Mouse (Mus musculus) embryonic facial prominence, embryonic 11.5 days (tissue): ENCODE results near the gene Lrrc41. TPM values are rescaled to one million over a fixed set of nuclear protein-coding genes. Genes with fewer than 3 reads are reported as not detected.

Experiments used
- ATAC-seq: fragments of 200-750 bp; cut with Nextera tagmentation; replicated peaks from 2 replicates; pipeline ENCODE4 v1.8.0; 2017; ENCODE audit warnings: low read depth; ENCODE audit not compliant: insufficient number of reproducible peaks, low FRiP score, low TSS enrichment
- DNase-seq: peaks from one replicate; pipeline ENCODE4 v3.0.0-alpha.2; 2015; ENCODE audit warnings: low spot score
- H3K27ac ChIP-seq: fragments of 300-500 bp; sonication (generic); replicated peaks from 2 replicates; pipeline ENCODE4 v1.5.1; 2014; ENCODE audit warnings: mild to moderate bottlenecking, low read depth, low read length, control low read depth
- H3K27me3 ChIP-seq: fragments of 300-500 bp; sonication (generic); 2 replicates; pipeline ENCODE4 v1.6.1; 2014; ENCODE audit warnings: mild to moderate bottlenecking, low read length, moderate library complexity, mixed read lengths; ENCODE audit not compliant: control insufficient read depth, insufficient read depth
- H3K36me3 ChIP-seq: fragments of 300-500 bp; sonication (generic); replicated peaks from 2 replicates; pipeline ENCODE4 v1.6.1; 2014; ENCODE audit warnings: low read depth, mild to moderate bottlenecking, low read length, moderate library complexity, mixed read lengths; ENCODE audit not compliant: control insufficient read depth, insufficient read depth
- H3K4me1 ChIP-seq: fragments of 300-500 bp; sonication (generic); 2 replicates; pipeline ENCODE4 v1.6.1; 2014; ENCODE audit warnings: low read length, mixed read lengths; ENCODE audit not compliant: control insufficient read depth, insufficient read depth
- H3K4me2 ChIP-seq: fragments of 300-500 bp; sonication (generic); 2 replicates; pipeline ENCODE4 v1.6.1; 2014; ENCODE audit warnings: low read depth, mild to moderate bottlenecking, control low read depth, low read length, moderate library complexity
- H3K4me3 ChIP-seq: fragments of 300-500 bp; sonication (generic); 2 replicates; pipeline ENCODE4 v1.5.1; 2014; ENCODE audit warnings: low read depth, low read length, control low read depth
- H3K9ac ChIP-seq: fragments of 300-500 bp; sonication (generic); replicated peaks from 2 replicates; pipeline ENCODE4 v1.6.1; 2014; ENCODE audit warnings: mild to moderate bottlenecking, control low read depth, low read length
- H3K9me3 ChIP-seq: fragments of 300-500 bp; sonication (generic); replicated peaks from 2 replicates; pipeline ENCODE4 v1.6.1; 2016; ENCODE audit warnings: mild to moderate bottlenecking, low read length, inconsistent platforms, mixed read lengths; ENCODE audit not compliant: control insufficient read depth
- WGBS: fragments of 180-500 bp; shearing (Covaris S2); extraction: QIAGEN DNeasy Blood & Tissue Kit; methylation state at CpG from one replicate; pipeline ENCODE4 v1.1.7; 2014; 5-methylcytosine and 5-hydroxymethylcytosine counted together
- polyA plus RNA-seq: library from polyadenylated mRNA; unstranded; fragments of >200 nt; fragmentation: Nextera tagmentation; extraction: Ambion mirVana; gene quantifications from 2 replicates; pipeline ENCODE4 v1.2.1, GENCODE M21; 2014

The Lrrc41 gene
- polyA plus RNA-seq, 1 experiment from 2014 or later: 74.8 TPM

GRCm38 (mm10) chr4:116049211-116049610, 25.9 kb upstream of the Lrrc41 start:
- no peak overlapping the region for H3K4me3 ChIP-seq
- H3K36me3 ChIP-seq: no peaks in the 10 kb centered on the region
- H3K27ac ChIP-seq: no peak overlapping the region
- H3K9ac ChIP-seq: no peak overlapping the region
- no peaks in the 10 kb centered on the region for H3K27me3 ChIP-seq
- no peak overlapping the region for H3K4me2 ChIP-seq
- no peak for DNase-seq
- H3K4me1 ChIP-seq: no peaks in the 10 kb centered on the region; the same call in 1 of the 2 replicates
- WGBS: 88% methylated on average over 3 of the region's 3 CpGs
- no peak for ATAC-seq
- no peaks in the 10 kb centered on the region for H3K9me3 ChIP-seq

DNA sequence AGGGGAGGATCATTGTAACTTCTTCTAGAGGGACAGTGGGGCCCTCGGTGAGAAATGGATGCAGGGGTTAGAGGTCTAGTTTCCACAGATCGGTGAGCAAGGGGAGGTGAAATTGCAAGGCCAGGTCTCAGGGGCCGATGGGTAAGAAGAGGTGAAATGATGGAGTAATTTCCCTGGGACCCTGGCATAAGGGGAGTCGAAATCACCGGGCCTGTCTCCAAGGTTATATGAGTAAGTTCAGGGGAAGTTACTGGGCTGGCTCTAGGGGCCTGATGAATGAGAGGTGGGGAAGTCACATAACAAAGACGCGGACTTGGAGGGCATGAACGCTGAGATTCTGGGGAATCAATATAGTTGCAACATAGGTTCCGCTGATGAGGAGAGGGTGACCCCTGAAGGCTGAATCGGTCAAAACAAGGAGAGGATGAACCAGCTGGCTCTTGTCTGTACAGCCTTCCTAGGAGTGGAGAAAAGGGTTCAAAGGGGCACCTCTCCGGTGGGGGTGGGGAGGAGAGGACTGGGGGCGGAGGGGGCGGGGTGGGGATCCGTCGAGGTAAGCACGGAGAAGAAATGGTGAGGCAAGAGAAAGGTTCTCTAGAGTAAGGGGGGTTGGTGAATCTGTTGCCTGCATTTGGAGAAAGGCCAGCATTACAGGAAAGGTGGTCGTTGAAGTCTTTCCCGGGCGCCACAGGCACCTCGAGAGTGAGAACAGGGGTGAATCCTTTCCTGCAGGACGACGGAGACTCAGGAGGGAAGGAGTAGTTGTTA, 22.4 kb upstream of the Lrrc41 start:
- peak; percentile 44 for ATAC-seq
- WGBS: 9% methylated on average over 21 of the region's 22 CpGs

GRCm38 (mm10) chr4:116053399-116053961, 21.6 kb upstream of the Lrrc41 start, which contains the start of gene Nsun4:
Nsun4 (minus strand) TSS chr4:116053876.
- H3K9ac ChIP-seq: peak within 1 kb of the TSS; percentile 61
- peak within 1 kb of the TSS; percentile 60 for H3K4me2 ChIP-seq
- DNase-seq (peak; percentile 92), ATAC-seq (peak; percentile 89)
- no peaks in the 10 kb centered on the region; the same call in 1 of the 2 replicates for H3K4me1 ChIP-seq
- H3K27me3 ChIP-seq: no peaks in the 10 kb centered on the region
- peak within 1 kb of the TSS; percentile 56 for H3K4me3 ChIP-seq
- WGBS: under 1% methylated on average over 35 of the region's 35 CpGs
- peak within 1 kb of the TSS; percentile 67 for H3K27ac ChIP-seq
- H3K9me3 ChIP-seq: no peaks in the 10 kb centered on the region
- no peaks in the 10 kb centered on the region for H3K36me3 ChIP-seq

More for the DNA sequence above, 22.4 kb upstream of the Lrrc41 start:
- Histone ChIP-seq H3K9me3 (no peaks in the 10 kb centered on the region), H3K4me1 (no peaks in the 10 kb centered on the region; the same call in 1 of the 2 replicates), H3K9ac (peak overlapping the region; percentile 61), H3K27me3 (no peaks in the 10 kb centered on the region), H3K27ac (peak overlapping the region; percentile 53; the same call in 1 of the 2 replicates), H3K36me3 (no peaks in the 10 kb centered on the region), H3K4me3 (peak overlapping the region; percentile 56), H3K4me2 (peak overlapping the region; percentile 60)
- DNase-seq: peak; percentile 61

GRCm38 (mm10) chr4:116057559-116057958, 17.5 kb upstream of the Lrrc41 start:
- Histone ChIP-seq H3K9ac (no peak overlapping the region), H3K27me3 (no peaks in the 10 kb centered on the region), H3K4me1 (no peaks in the 10 kb centered on the region; the same call in 1 of the 2 replicates), H3K4me3 (no peak overlapping the region), H3K36me3 (no peaks in the 10 kb centered on the region), H3K27ac (no peak overlapping the region), H3K4me2 (no peak overlapping the region), H3K9me3 (no peaks in the 10 kb centered on the region)
- ATAC-seq (no peak), DNase-seq (no peak)
- 4% methylated on average over 1 of the region's 1 CpGs for WGBS

DNA sequence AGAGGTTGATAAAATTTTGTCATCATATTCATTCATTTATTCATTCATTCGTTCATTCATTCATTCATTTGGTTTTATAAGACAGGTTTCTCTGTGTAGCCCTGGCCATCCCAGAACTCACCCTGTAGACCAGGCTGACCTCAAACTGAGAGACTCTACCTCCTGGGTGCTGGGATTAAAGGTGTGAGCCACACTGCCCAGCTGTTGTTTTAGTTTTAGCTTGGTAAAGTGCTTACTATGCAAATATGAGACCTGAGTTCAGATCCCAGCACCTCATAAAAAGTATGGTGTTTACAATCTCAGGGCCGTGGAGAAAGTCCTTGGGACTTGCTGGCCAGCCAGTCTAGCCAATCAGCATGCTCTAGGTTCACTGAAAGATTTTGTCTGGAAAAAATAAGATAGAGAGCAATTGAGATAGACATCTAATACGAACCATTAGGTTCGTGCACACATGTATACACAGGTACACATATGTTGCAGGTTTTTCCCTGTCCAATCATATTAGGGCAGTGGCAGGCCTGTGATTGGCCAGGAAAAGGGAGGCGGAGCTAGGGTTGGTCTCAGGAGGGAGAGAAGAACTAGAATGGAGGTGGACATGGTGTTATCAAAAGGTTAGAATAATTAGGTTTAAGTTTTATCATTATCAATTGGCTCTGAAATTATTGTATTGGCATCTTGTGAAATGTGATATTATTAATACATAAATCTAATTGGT, 15.9 kb upstream of the Lrrc41 start:
- ATAC-seq (no peak), DNase-seq (no peak)
- no peak overlapping the region for H3K4me2 ChIP-seq
- no peaks in the 10 kb centered on the region for H3K27me3 ChIP-seq
- H3K4me1 ChIP-seq: no peaks in the 10 kb centered on the region
- H3K36me3 ChIP-seq: no peaks in the 10 kb centered on the region
- WGBS: 83% methylated on average over 5 of the region's 5 CpGs
- H3K4me3 ChIP-seq: no peak overlapping the region
- H3K9me3 ChIP-seq: no peaks in the 10 kb centered on the region
- H3K9ac ChIP-seq: no peak overlapping the region
- no peak overlapping the region for H3K27ac ChIP-seq

DNA sequence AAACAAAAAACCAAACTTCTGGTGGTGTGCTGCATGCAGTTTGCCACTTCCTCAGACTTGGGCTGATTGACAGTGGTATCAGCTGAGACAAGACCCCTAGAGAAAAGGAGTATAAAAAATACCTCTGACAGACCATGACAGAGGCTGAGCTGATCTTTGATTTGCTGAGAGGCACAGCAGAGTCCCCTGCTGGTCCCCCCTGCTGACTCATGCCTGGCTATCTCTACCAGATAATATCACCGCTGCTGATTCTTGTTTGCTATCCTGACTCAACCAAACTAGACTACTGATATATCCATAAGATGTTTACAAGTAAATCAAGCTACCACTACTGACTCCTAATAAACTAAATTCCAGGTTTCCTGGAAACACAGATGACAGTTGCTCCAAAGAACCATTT, 11.2 kb upstream of the Lrrc41 start:
- no peak overlapping the region for H3K9ac ChIP-seq
- DNase-seq (no peak), ATAC-seq (no peak)
- H3K4me1 ChIP-seq: no peaks in the 10 kb centered on the region
- H3K9me3 ChIP-seq: no peaks in the 10 kb centered on the region
- H3K36me3 ChIP-seq: peaks cover 3% of the 10 kb centered on the region
- H3K27ac ChIP-seq: no peak overlapping the region
- 73% methylated on average over 1 of the region's 1 CpGs for WGBS
- no peak overlapping the region for H3K4me3 ChIP-seq
- H3K27me3 ChIP-seq: no peaks in the 10 kb centered on the region
- no peak overlapping the region for H3K4me2 ChIP-seq

DNA sequence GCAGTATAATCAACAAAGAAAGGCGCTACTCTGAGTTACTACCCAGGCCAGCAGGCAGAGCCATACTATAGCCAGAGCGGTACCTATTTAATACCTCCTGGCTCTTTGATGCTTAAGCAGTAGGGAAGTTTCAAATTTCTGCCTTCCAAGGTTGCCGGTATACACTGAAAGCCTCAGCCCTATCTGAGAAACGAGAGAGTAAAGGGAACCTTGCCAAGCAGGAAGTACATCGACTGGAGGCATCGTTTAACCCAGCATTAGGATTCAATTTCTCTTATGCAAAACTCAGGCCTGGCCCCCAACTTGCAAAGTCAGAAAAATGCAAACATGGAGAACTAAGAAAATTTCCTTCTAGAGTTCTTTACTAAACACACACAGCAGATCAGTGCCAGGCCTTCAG, 5.0 kb upstream of the Lrrc41 start:
- no peak overlapping the region for H3K9ac ChIP-seq
- no peak overlapping the region for H3K4me3 ChIP-seq
- H3K27ac ChIP-seq: no peak overlapping the region
- H3K4me2 ChIP-seq: no peak overlapping the region
- 79% methylated on average over 6 of the region's 6 CpGs for WGBS
- ATAC-seq: no peak
- H3K27me3 ChIP-seq: no peaks in the 10 kb centered on the region
- H3K36me3 ChIP-seq: peaks cover 3% of the 10 kb centered on the region
- DNase-seq: no peak
- H3K9me3 ChIP-seq: no peaks in the 10 kb centered on the region
- no peaks in the 10 kb centered on the region for H3K4me1 ChIP-seq
